Mouse (Mus musculus) neural tube, embryonic 15.5 days (tissue): ENCODE results near the gene Iqch. TPM values are rescaled to one million over a fixed set of nuclear protein-coding genes. Genes with fewer than 3 reads are reported as not detected.
"Not testable (repeated sequence)": the region's sequence is repeated elsewhere in the genome, so short reads cannot be mapped to it uniquely, and the experiment has no call there.

Source experiments
- ATAC-seq: fragments of 200-750 bp; cut with Nextera tagmentation; 2 replicates; pipeline ENCODE4 v1.8.0; 2017; ENCODE audit warnings: mild to moderate bottlenecking, moderate TSS enrichment, moderate library complexity; ENCODE audit not compliant: low FRiP score
- H3K27ac ChIP-seq: fragments of 300-500 bp; sonication (generic); replicated peaks from 2 replicates; pipeline ENCODE4 v1.5.1; 2015; ENCODE audit warnings: mild to moderate bottlenecking, inconsistent platforms
- H3K27me3 ChIP-seq: fragments of 300-500 bp; sonication (generic); replicated peaks from 2 replicates; pipeline ENCODE4 v1.6.1; 2015; ENCODE audit warnings: inconsistent platforms
- H3K36me3 ChIP-seq: fragments of 300-500 bp; sonication (generic); 2 replicates; pipeline ENCODE4 v1.6.1; 2015; ENCODE audit warnings: inconsistent platforms
- H3K4me1 ChIP-seq: fragments of 300-500 bp; sonication (generic); 2 replicates; pipeline ENCODE4 v1.6.1; 2015; ENCODE audit warnings: inconsistent platforms
- H3K4me2 ChIP-seq: fragments of 300-500 bp; sonication (generic); 2 replicates; pipeline ENCODE4 v1.6.1; 2015; ENCODE audit warnings: inconsistent platforms, mild to moderate bottlenecking, moderate library complexity
- H3K4me3 ChIP-seq: fragments of 300-500 bp; sonication (generic); replicated peaks from 2 replicates; pipeline ENCODE4 v1.5.1; 2015; ENCODE audit warnings: mild to moderate bottlenecking, inconsistent platforms
- H3K9ac ChIP-seq: fragments of 300-500 bp; sonication (generic); replicated peaks from 2 replicates; pipeline ENCODE4 v1.6.1; 2015; ENCODE audit warnings: mild to moderate bottlenecking, inconsistent platforms
- H3K9me3 ChIP-seq: fragments of 300-500 bp; sonication (generic); replicated peaks from 2 replicates; pipeline ENCODE4 v1.6.1; 2016; ENCODE audit warnings: inconsistent platforms
- WGBS: fragments of 180-500 bp; shearing (Covaris S2); methylation state at CpG from one replicate; pipeline ENCODE4 v1.1.7; 2015; ENCODE audit warnings: mixed read lengths; 5-methylcytosine and 5-hydroxymethylcytosine counted together
- polyA plus RNA-seq: library from polyadenylated mRNA; unstranded; fragments of >200 nt; fragmentation: Nextera tagmentation; extraction: Ambion mirVana; gene quantifications from 2 replicates; pipeline ENCODE4 v1.2.1, GENCODE M21; 2015

Gene Iqch
- polyA plus RNA-seq, 1 experiment from 2014 or later = 0.12 TPM

GRCm38 (mm10) chr9:63556316-63556715 is 46.0 kb downstream of the Iqch start:
- H3K9ac ChIP-seq = no peak overlapping the region
- no peak overlapping the region for H3K4me2 ChIP-seq
- H3K27ac ChIP-seq = no peak overlapping the region
- no peaks in the 10 kb centered on the region for H3K36me3 ChIP-seq
- no peaks in the 10 kb centered on the region for H3K27me3 ChIP-seq
- WGBS = 85% methylated on average over 1 of the region's 1 CpGs
- no peak for ATAC-seq
- H3K4me3 ChIP-seq = no peak overlapping the region
- H3K9me3 ChIP-seq = no peaks in the 10 kb centered on the region
- H3K4me1 ChIP-seq = peaks cover 3% of the 10 kb centered on the region; the same call in 1 of the 2 replicates

- no peak overlapping the region for H3K27ac ChIP-seq
- no peak overlapping the region for H3K9ac ChIP-seq
- no peaks in the 10 kb centered on the region for H3K36me3 ChIP-seq
- no peak overlapping the region for H3K4me3 ChIP-seq
- no peak for ATAC-seq
- H3K4me2 ChIP-seq = no peak overlapping the region
- H3K4me1 ChIP-seq = peaks cover 3% of the 10 kb centered on the region; the same call in 1 of the 2 replicates
- no peaks in the 10 kb centered on the region for H3K27me3 ChIP-seq
- H3K9me3 ChIP-seq = no peaks in the 10 kb centered on the region
- WGBS = 65% methylated on average over 3 of the region's 3 CpGs
Observed at GRCm38 (mm10) chr9:63555460-63555990, 46.8 kb downstream of the Iqch start.

GRCm38 (mm10) chr9:63553628-63554027 is 48.7 kb downstream of the Iqch start:
- H3K36me3 ChIP-seq = no peaks in the 10 kb centered on the region

GRCm38 (mm10) chr9:63550701-63551100 is 51.6 kb downstream of the Iqch start:
- not testable (repeated sequence) for H3K4me1 ChIP-seq, ATAC-seq, H3K4me2 ChIP-seq, H3K4me3 ChIP-seq, H3K36me3 ChIP-seq, H3K27me3 ChIP-seq, H3K27ac ChIP-seq, H3K9ac ChIP-seq, H3K9me3 ChIP-seq
- 91% methylated on average over 6 of the region's 6 CpGs for WGBS

More at GRCm38 (mm10) chr9:63553628-63554027, 48.7 kb downstream of the Iqch start:
- ATAC-seq = no peak
- Histone ChIP-seq H3K4me2 (no peak overlapping the region), H3K9me3 (no peaks in the 10 kb centered on the region), H3K9ac (no peak overlapping the region), H3K27ac (no peak overlapping the region), H3K4me3 (no peak overlapping the region), H3K4me1 (peaks cover 3% of the 10 kb centered on the region; the same call in 1 of the 2 replicates), H3K27me3 (peaks cover 4% of the 10 kb centered on the region; the same call in 1 of the 2 replicates)
- WGBS = 75% methylated on average over 3 of the region's 3 CpGs

- H3K27me3 ChIP-seq = peaks cover 4% of the 10 kb centered on the region; the same call in 1 of the 2 replicates
- H3K27ac ChIP-seq = no peak overlapping the region
- no peaks in the 10 kb centered on the region for H3K4me1 ChIP-seq
- H3K36me3 ChIP-seq = no peaks in the 10 kb centered on the region
- 92% methylated on average over 5 of the region's 5 CpGs for WGBS
- H3K9ac ChIP-seq = no peak overlapping the region
- H3K4me3 ChIP-seq = no peak overlapping the region
- no peaks in the 10 kb centered on the region for H3K9me3 ChIP-seq
- ATAC-seq = no peak
- H3K4me2 ChIP-seq = no peak overlapping the region
Observed at GRCm38 (mm10) chr9:63548966-63549365, 53.3 kb downstream of the Iqch start.

- no peak overlapping the region for H3K9ac ChIP-seq
- no peak overlapping the region for H3K27ac ChIP-seq
- H3K36me3 ChIP-seq = no peaks in the 10 kb centered on the region
- peaks cover 4% of the 10 kb centered on the region; the same call in 1 of the 2 replicates for H3K27me3 ChIP-seq
- no peaks in the 10 kb centered on the region for H3K9me3 ChIP-seq
- no peak overlapping the region for H3K4me2 ChIP-seq
- no peaks in the 10 kb centered on the region for H3K4me1 ChIP-seq
- no peak overlapping the region for H3K4me3 ChIP-seq
- WGBS = 85% methylated on average over 7 of the region's 7 CpGs
- ATAC-seq = no peak
Observed at GRCm38 (mm10) chr9:63541926-63542325, 60.4 kb downstream of the Iqch start.

GRCm38 (mm10) chr9:63541301-63541700 is 61.0 kb downstream of the Iqch start:
- 90% methylated on average over 7 of the region's 7 CpGs for WGBS
- H3K9ac ChIP-seq = no peak overlapping the region
- H3K9me3 ChIP-seq = no peaks in the 10 kb centered on the region
- no peaks in the 10 kb centered on the region for H3K36me3 ChIP-seq
- no peaks in the 10 kb centered on the region for H3K4me1 ChIP-seq
- no peak overlapping the region for H3K4me3 ChIP-seq
- H3K27me3 ChIP-seq = peaks cover 4% of the 10 kb centered on the region; the same call in 1 of the 2 replicates
- no peak for ATAC-seq
- H3K27ac ChIP-seq = no peak overlapping the region
- no peak overlapping the region for H3K4me2 ChIP-seq

- H3K4me3 ChIP-seq = no peak overlapping the region
- H3K4me1 ChIP-seq = peaks cover 13% of the 10 kb centered on the region
- WGBS = 92% methylated on average over 4 of the region's 4 CpGs
- H3K9me3 ChIP-seq = no peaks in the 10 kb centered on the region
- H3K36me3 ChIP-seq = no peaks in the 10 kb centered on the region
- H3K27ac ChIP-seq = no peak overlapping the region
- ATAC-seq = no peak
- no peak overlapping the region for H3K4me2 ChIP-seq
- peaks cover 4% of the 10 kb centered on the region; the same call in 1 of the 2 replicates for H3K27me3 ChIP-seq
- no peak overlapping the region for H3K9ac ChIP-seq
Observed at GRCm38 (mm10) chr9:63537489-63537888, 64.8 kb downstream of the Iqch start.

- H3K9me3 ChIP-seq = no peaks in the 10 kb centered on the region
- peaks cover 6% of the 10 kb centered on the region; the same call in 1 of the 2 replicates for H3K27me3 ChIP-seq
- peaks cover 13% of the 10 kb centered on the region for H3K4me1 ChIP-seq
- WGBS = 20% methylated on average over 6 of the region's 6 CpGs
- no peaks in the 10 kb centered on the region for H3K36me3 ChIP-seq
- no peak overlapping the region for H3K4me3 ChIP-seq
- ATAC-seq = no peak
- H3K9ac ChIP-seq = no peak overlapping the region
- H3K27ac ChIP-seq = no peak overlapping the region
- no peak overlapping the region for H3K4me2 ChIP-seq
Observed at GRCm38 (mm10) chr9:63535042-63535441, 67.3 kb downstream of the Iqch start.

GRCm38 (mm10) chr9:63534371-63534780 is 67.9 kb downstream of the Iqch start:
- H3K9ac ChIP-seq = no peak overlapping the region
- no peaks in the 10 kb centered on the region for H3K9me3 ChIP-seq
- no peak overlapping the region for H3K27ac ChIP-seq
- no peak overlapping the region for H3K4me3 ChIP-seq
- H3K4me1 ChIP-seq = peaks cover 13% of the 10 kb centered on the region
- no peaks in the 10 kb centered on the region for H3K36me3 ChIP-seq
- H3K27me3 ChIP-seq = peaks cover 9% of the 10 kb centered on the region; the same call in 1 of the 2 replicates
- no peak overlapping the region for H3K4me2 ChIP-seq
- no peak for ATAC-seq
- WGBS = 12% methylated on average over 7 of the region's 7 CpGs

- 61% methylated on average over 9 of the region's 9 CpGs for WGBS
Observed at GRCm38 (mm10) chr9:63532966-63533711, 69.2 kb downstream of the Iqch start.

GRCm38 (mm10) chr9:63523937-63524253 is 78.4 kb downstream of the Iqch start:
- peak overlapping the region; percentile 19; the same call in 1 of the 2 replicates for H3K4me2 ChIP-seq
- H3K9ac ChIP-seq = no peak overlapping the region
- peaks cover 24% of the 10 kb centered on the region for H3K4me1 ChIP-seq
- H3K36me3 ChIP-seq = no peaks in the 10 kb centered on the region
- ATAC-seq = no peak
- no peaks in the 10 kb centered on the region for H3K9me3 ChIP-seq
- WGBS = 35% methylated on average over 2 of the region's 2 CpGs
- H3K4me3 ChIP-seq = no peak overlapping the region
- no peak overlapping the region for H3K27ac ChIP-seq
- peaks cover 5% of the 10 kb centered on the region; the same call in 1 of the 2 replicates for H3K27me3 ChIP-seq

More at GRCm38 (mm10) chr9:63532966-63533711, 69.2 kb downstream of the Iqch start:
- Histone ChIP-seq H3K9ac (no peak overlapping the region), H3K4me1 (peaks cover 13% of the 10 kb centered on the region), H3K36me3 (no peaks in the 10 kb centered on the region), H3K4me2 (no peak overlapping the region), H3K27ac (no peak overlapping the region), H3K4me3 (no peak overlapping the region), H3K27me3 (peaks cover 9% of the 10 kb centered on the region; the same call in 1 of the 2 replicates), H3K9me3 (no peaks in the 10 kb centered on the region)
- no peak for ATAC-seq
